In genomic region chr6:86365371-86366124, GRCm38 (mm10) we compare ENCODE assay signal across 8 mouse cellular contexts. TPM values are rescaled to one million over a fixed set of nuclear protein-coding genes. Genes with fewer than 3 reads are reported as not detected.
A peak's percentile ranks its signal among the peaks of the same experiment; 100 is the strongest.
DNase-seq lines count a peak whose midpoint lies in the region; ATAC-seq lines count a peak whose summit lies in the region.

Fam136a (plus strand) TSS chr6:86365646.

- peaks cover 13% of the 10 kb centered on the region for H3K4me1 ChIP-seq in heart, embryonic 10.5 days
- H3K4me1 ChIP-seq in kidney, embryonic 15.5 days: peaks cover 20% of the 10 kb centered on the region

- peak within 1 kb of the TSS; percentile 80 for H3K4me3 ChIP-seq in heart, embryonic 10.5 days
- H3K4me3 ChIP-seq in kidney, embryonic 15.5 days (replicated peaks): peak within 1 kb of the TSS; percentile 75

- peak within 1 kb of the TSS; percentile 92 for H3K27ac ChIP-seq in heart, embryonic 10.5 days
- H3K27ac ChIP-seq in kidney, embryonic 15.5 days: peak within 1 kb of the TSS; percentile 79

- WGBS in heart, embryonic 10.5 days: under 1% methylated on average over 76 of the region's 76 CpGs
- under 1% methylated on average over 76 of the region's 76 CpGs for WGBS in kidney, embryonic 15.5 days

- peaks cover 20% of the 10 kb centered on the region for H3K36me3 ChIP-seq in heart, embryonic 10.5 days
- peaks cover 22% of the 10 kb centered on the region for H3K36me3 ChIP-seq in kidney, embryonic 15.5 days

- peak; percentile 94 for DNase-seq in B cell, adult 2 months
- peak; percentile 99 for DNase-seq in brain, adult 2 months (ENCODE audit: low read depth, low spot score)
- peak; percentile 99 for DNase-seq in heart, embryonic 10.5 days (ENCODE audit: low spot score)
- peak; percentile 98 for DNase-seq in liver
- DNase-seq in spleen, postnatal 4 days (ENCODE audit: low spot score in 2 of 2): peak; percentile 94 to 98

- peak; percentile 90 for ATAC-seq in erythroblast, adult 5-6 weeks (replicated peaks; ENCODE audit: low FRiP score, poor library complexity, severe bottlenecking)
- ATAC-seq in kidney, embryonic 15.5 days (replicated peaks; ENCODE audit: low FRiP score): peak; percentile 96
- peak; percentile 94 for ATAC-seq in monocyte, adult 5-6 weeks (replicated peaks; ENCODE audit: insufficient number of reproducible peaks, low FRiP score, low TSS enrichment, poor library complexity, severe bottlenecking)

- no peaks in the 10 kb centered on the region for H3K9me3 ChIP-seq in heart, embryonic 10.5 days
- H3K9me3 ChIP-seq in kidney, embryonic 15.5 days (replicated peaks): no peaks in the 10 kb centered on the region

- H3K4me2 ChIP-seq in kidney, embryonic 15.5 days: peak within 1 kb of the TSS; percentile 96

- peak within 1 kb of the TSS; percentile 56 for H3K9ac ChIP-seq in kidney, embryonic 15.5 days

- no peaks in the 10 kb centered on the region for H3K27me3 ChIP-seq in heart, embryonic 10.5 days (ENCODE audit: insufficient read depth, poor library complexity, severe bottlenecking)
- no peaks in the 10 kb centered on the region for H3K27me3 ChIP-seq in kidney, embryonic 15.5 days

RNA-seq across cellular contexts. Expression of gene Fam136a, which starts in this region (rescaled TPM):
- total RNA-seq in erythroblast, adult 5-6 weeks (2015; ENCODE audit: low replicate concordance): 1.5 and 6.7 TPM in 2 replicates
- total RNA-seq in erythroblast, adult 5-6 weeks (2017; ENCODE audit: low replicate concordance): 6.6 and 8.1 TPM in 2 replicates
- polyA plus RNA-seq in heart, embryonic 10.5 days (2016; fragmentation: Nextera tagmentation; extraction: Ambion mirVana): 148 and 182 TPM in 2 replicates
- polyA plus RNA-seq in kidney, embryonic 15.5 days (2015; fragmentation: Nextera tagmentation; extraction: Ambion mirVana): 145 and 148 TPM in 2 replicates
- total RNA-seq in monocyte, adult 5-6 weeks (2017): 10.1 to 17.5 TPM (median 14.1 TPM) in 3 replicates

Comparison
In these comparisons a context has a peak if more than half of its experiments do, and no peak if none do; other contexts are left out.
1. Peak in every context shown above with its lines: DNase-seq, ATAC-seq, H3K4me3 ChIP-seq and H3K27ac ChIP-seq.